Mouse (Mus musculus) mature B cell (primary cell): Measurements from ENCODE around the gene Gm9999.

Experiments used
- in situ Hi-C: fragments of 300-500 bp; cut with MboI; formaldehyde crosslinking; loops from 2 replicates; pipeline ENCODE4 v1.14.3; 2019

The Gm9999 gene

GRCm38 (mm10) chr7:47026899-47027298 is 43.5 kb downstream of the Gm9999 start:
- in situ Hi-C loops: loop anchor here (10.0 kb wide), 1 partner anchor 118 kb away; no protein-coding TSS in a partner anchor

- in situ Hi-C loops: loop anchor here (10.0 kb wide), 1 partner anchor 117 kb away; no protein-coding TSS in a partner anchor
These were observed 44.1 kb downstream of the Gm9999 start for GRCm38 (mm10) chr7:47027520-47027919.

GRCm38 (mm10) chr7:47030517-47031193 is 47.3 kb downstream of the Gm9999 start:
- in situ Hi-C loops: no loop called here

GRCm38 (mm10) chr7:47031371-47031770 is 48.0 kb downstream of the Gm9999 start:
- in situ Hi-C loops: no loop called here

- in situ Hi-C loops: no loop called here
These were observed 51.5 kb downstream of the Gm9999 start for GRCm38 (mm10) chr7:47034785-47035384.

- in situ Hi-C loops: no loop called here
These were observed 52.0 kb downstream of the Gm9999 start for GRCm38 (mm10) chr7:47035426-47035825.
